Mouse (Mus musculus) brain, adult 10 weeks (tissue): ENCODE data around the gene Btbd35f24. TPM values are rescaled to one million over a fixed set of nuclear protein-coding genes. Genes with fewer than 3 reads are reported as not detected.

Experiments used
- polyA plus RNA-seq: library from polyadenylated mRNA; stranded (reverse); fragments of 350-450 nt; fragmentation: Illumina TruSeq; extraction: RNeasy Lipid Tissue Mini Kit (QIAGEN cat#74804); gene quantifications from one replicate; pipeline ENCODE4 v1.2.3, GENCODE M21; 2015; ENCODE audit warnings: low read depth, low replicate concordance

Gene Btbd35f24
- not detected for polyA plus RNA-seq

GRCm38 (mm10) chrX:3195727-3196126 lies at the start of gene Btbd35f24:
TSS of gene Btbd35f24 (minus strand) at chrX:3195827.

Other genes starting within 250 kb of the Btbd35f24 start
- not detected for gene Btbd35f23, start 119.0 kb downstream of the Btbd35f24 start, polyA plus RNA-seq
- gene Btbd35f11, start 247.9 kb upstream of the Btbd35f24 start, polyA plus RNA-seq: not detected